Mouse (Mus musculus) lung, embryonic 16.5 days (tissue): ENCODE measurements around the gene Dok7. TPM values are rescaled to one million over a fixed set of nuclear protein-coding genes. Genes with fewer than 3 reads are reported as not detected.
A peak's percentile ranks its signal among the peaks of the same experiment; 100 is the strongest.

Experiments used
- ATAC-seq: fragments of 200-750 bp; cut with Nextera tagmentation; 2 replicates; pipeline ENCODE4 v1.8.0; 2017; ENCODE audit warnings: low read depth, mild to moderate bottlenecking, moderate library complexity
- H3K27ac ChIP-seq: fragments of 300-500 bp; sonication (generic); 2 replicates; pipeline ENCODE4 v1.5.1; 2014; ENCODE audit warnings: mild to moderate bottlenecking, control low read depth, low read length
- H3K27me3 ChIP-seq: fragments of 300-500 bp; sonication (generic); 2 replicates; pipeline ENCODE4 v1.6.1; 2014; ENCODE audit warnings: low read depth, low read length, mixed read lengths; ENCODE audit not compliant: control insufficient read depth, insufficient read depth
- H3K36me3 ChIP-seq: fragments of 300-500 bp; sonication (generic); 2 replicates; pipeline ENCODE4 v1.6.1; 2014; ENCODE audit warnings: low read length; ENCODE audit not compliant: control insufficient read depth, insufficient read depth
- H3K4me1 ChIP-seq: fragments of 300-500 bp; sonication (generic); replicated peaks from 2 replicates; pipeline ENCODE4 v1.6.1; 2014; ENCODE audit warnings: low read length, mixed read lengths; ENCODE audit not compliant: control insufficient read depth, insufficient read depth
- H3K4me2 ChIP-seq: fragments of 300-500 bp; sonication (generic); 2 replicates; pipeline ENCODE4 v1.6.1; 2014; ENCODE audit warnings: low read depth, low read length, control low read depth
- H3K4me3 ChIP-seq: fragments of 300-500 bp; sonication (generic); 2 replicates; pipeline ENCODE4 v1.5.1; 2014; ENCODE audit warnings: mild to moderate bottlenecking, low read length, control low read depth
- H3K9ac ChIP-seq: fragments of 300-500 bp; sonication (generic); 2 replicates; pipeline ENCODE4 v1.6.1; 2014; ENCODE audit warnings: low read length, control low read depth
- H3K9me3 ChIP-seq: fragments of 300-500 bp; sonication (generic); 2 replicates; pipeline ENCODE4 v1.6.1; 2016; ENCODE audit warnings: low read length; ENCODE audit not compliant: control insufficient read depth
- WGBS: fragments of 180-500 bp; shearing (Covaris S2); extraction: QIAGEN DNeasy Blood & Tissue Kit; methylation state at CpG from one replicate; pipeline ENCODE4 v1.1.7; 2014; 5-methylcytosine and 5-hydroxymethylcytosine counted together
- polyA plus RNA-seq: library from polyadenylated mRNA; unstranded; fragments of >200 nt; fragmentation: Nextera tagmentation; extraction: Ambion mirVana; gene quantifications from 2 replicates; pipeline ENCODE4 v1.2.1, GENCODE M21; 2015

Dok7 gene
- polyA plus RNA-seq, 1 experiment from 2014 or later, result 2.5 TPM

- H3K27me3 ChIP-seq, result no peaks in the 10 kb centered on the region
- WGBS, result 58% methylated on average over 8 of the region's 8 CpGs
- no peak overlapping the region for H3K4me3 ChIP-seq
- H3K9me3 ChIP-seq, result no peaks in the 10 kb centered on the region
- peaks cover 14% of the 10 kb centered on the region for H3K36me3 ChIP-seq
- H3K4me1 ChIP-seq, result peaks cover 21% of the 10 kb centered on the region
- peak overlapping the region; percentile 85 for H3K4me2 ChIP-seq
- H3K27ac ChIP-seq, result no peak overlapping the region
- H3K9ac ChIP-seq, result no peak overlapping the region
- ATAC-seq, result no peak
Observed at GRCm38 (mm10) chr5:35103086-35103485, 46.5 kb downstream of the Dok7 start.

GRCm38 (mm10) chr5:35103528-35103927, 47.0 kb downstream of the Dok7 start:
- Histone ChIP-seq H3K4me2 (peak overlapping the region; percentile 85), H3K27ac (no peak overlapping the region), H3K4me3 (peak overlapping the region; percentile 92), H3K36me3 (peaks cover 12% of the 10 kb centered on the region; the same call in 1 of the 2 replicates), H3K4me1 (peaks cover 21% of the 10 kb centered on the region), H3K27me3 (no peaks in the 10 kb centered on the region), H3K9ac (no peak overlapping the region), H3K9me3 (no peaks in the 10 kb centered on the region)
- WGBS, result 36% methylated on average over 2 of the region's 2 CpGs
- ATAC-seq, result no peak

GRCm38 (mm10) chr5:35104183-35104959, 47.8 kb downstream of the Dok7 start:
- Histone ChIP-seq H3K27me3 (no peaks in the 10 kb centered on the region), H3K4me3 (peak overlapping the region; percentile 92), H3K27ac (peak overlapping the region; percentile 80; the same call in 1 of the 2 replicates), H3K9me3 (no peaks in the 10 kb centered on the region), H3K36me3 (peaks cover 10% of the 10 kb centered on the region; the same call in 1 of the 2 replicates), H3K9ac (peak overlapping the region; percentile 51), H3K4me1 (peaks cover 21% of the 10 kb centered on the region), H3K4me2 (peak overlapping the region; percentile 85)
- WGBS, result 47% methylated on average over 8 of the region's 8 CpGs
- peak; percentile 11; the same call in 1 of the 2 replicates for ATAC-seq

GRCm38 (mm10) chr5:35104960-35105921, 48.7 kb downstream of the Dok7 start, which contains the start of gene Lrpap1:
Lrpap1 (minus strand) TSS chr5:35105766.
- Histone ChIP-seq H3K9ac (peak within 1 kb of the TSS; percentile 83), H3K9me3 (no peaks in the 10 kb centered on the region), H3K4me3 (peak within 1 kb of the TSS; percentile 92), H3K27ac (peak within 1 kb of the TSS; percentile 80), H3K27me3 (no peaks in the 10 kb centered on the region), H3K4me1 (peaks cover 21% of the 10 kb centered on the region), H3K36me3 (peaks cover 10% of the 10 kb centered on the region; the same call in 1 of the 2 replicates), H3K4me2 (peak within 1 kb of the TSS; percentile 85)
- under 1% methylated on average over 39 of the region's 39 CpGs for WGBS
- peak; percentile 98 for ATAC-seq

- peak; percentile 44; the same call in 1 of the 2 replicates for ATAC-seq
- peak overlapping the region; percentile 92 for H3K4me3 ChIP-seq
- H3K27me3 ChIP-seq, result no peaks in the 10 kb centered on the region
- peak overlapping the region; percentile 67 for H3K9ac ChIP-seq
- peaks cover 21% of the 10 kb centered on the region for H3K4me1 ChIP-seq
- peak overlapping the region; percentile 36 for H3K27ac ChIP-seq
- peaks cover 7% of the 10 kb centered on the region; the same call in 1 of the 2 replicates for H3K36me3 ChIP-seq
- WGBS, result 5% methylated on average over 11 of the region's 11 CpGs
- peak overlapping the region; percentile 85 for H3K4me2 ChIP-seq
- H3K9me3 ChIP-seq, result no peaks in the 10 kb centered on the region
Observed at GRCm38 (mm10) chr5:35105922-35106298, 49.3 kb downstream of the Dok7 start.

GRCm38 (mm10) chr5:35112444-35112843, 55.9 kb downstream of the Dok7 start:
- 50% methylated on average over 4 of the region's 4 CpGs for WGBS
- H3K4me2 ChIP-seq, result no peak overlapping the region
- no peak for ATAC-seq
- no peak overlapping the region for H3K27ac ChIP-seq
- no peaks in the 10 kb centered on the region for H3K4me1 ChIP-seq
- H3K36me3 ChIP-seq, result no peaks in the 10 kb centered on the region
- no peaks in the 10 kb centered on the region for H3K27me3 ChIP-seq
- H3K9me3 ChIP-seq, result no peaks in the 10 kb centered on the region
- no peak overlapping the region for H3K4me3 ChIP-seq
- no peak overlapping the region for H3K9ac ChIP-seq

GRCm38 (mm10) chr5:35116002-35116401, 59.4 kb downstream of the Dok7 start:
- Histone ChIP-seq H3K36me3 (no peaks in the 10 kb centered on the region), H3K4me1 (no peaks in the 10 kb centered on the region; the same call in 1 of the 2 replicates), H3K4me2 (no peak overlapping the region), H3K27me3 (no peaks in the 10 kb centered on the region), H3K27ac (no peak overlapping the region), H3K4me3 (no peak overlapping the region), H3K9ac (no peak overlapping the region), H3K9me3 (no peaks in the 10 kb centered on the region)
- ATAC-seq, result no peak
- 64% methylated on average over 3 of the region's 3 CpGs for WGBS

GRCm38 (mm10) chr5:35117633-35118032, 61.1 kb downstream of the Dok7 start:
- 38% methylated on average over 3 of the region's 3 CpGs for WGBS
- H3K9ac ChIP-seq, result no peak overlapping the region

GRCm38 (mm10) chr5:35118418-35118817, 61.9 kb downstream of the Dok7 start:
- no peaks in the 10 kb centered on the region for H3K36me3 ChIP-seq
- H3K4me1 ChIP-seq, result no peaks in the 10 kb centered on the region; the same call in 1 of the 2 replicates
- H3K9me3 ChIP-seq, result no peaks in the 10 kb centered on the region
- no peak for ATAC-seq
- H3K4me3 ChIP-seq, result no peak overlapping the region
- H3K27ac ChIP-seq, result no peak overlapping the region
- H3K4me2 ChIP-seq, result no peak overlapping the region
- H3K9ac ChIP-seq, result no peak overlapping the region
- WGBS, result 90% methylated on average over 2 of the region's 2 CpGs
- H3K27me3 ChIP-seq, result no peaks in the 10 kb centered on the region

More at GRCm38 (mm10) chr5:35117633-35118032, 61.1 kb downstream of the Dok7 start:
- Histone ChIP-seq H3K27ac (no peak overlapping the region), H3K4me3 (no peak overlapping the region), H3K4me2 (no peak overlapping the region), H3K4me1 (no peaks in the 10 kb centered on the region; the same call in 1 of the 2 replicates), H3K27me3 (no peaks in the 10 kb centered on the region), H3K36me3 (no peaks in the 10 kb centered on the region), H3K9me3 (no peaks in the 10 kb centered on the region)
- ATAC-seq, result no peak
